Mouse (Mus musculus): Measurements from ENCODE around the gene Golga7b. TPM values are rescaled to one million over a fixed set of nuclear protein-coding genes. Genes with fewer than 3 reads are reported as not detected.

The Golga7b gene
- polyA plus RNA-seq, 1 experiment: 0.09 TPM

DNA sequence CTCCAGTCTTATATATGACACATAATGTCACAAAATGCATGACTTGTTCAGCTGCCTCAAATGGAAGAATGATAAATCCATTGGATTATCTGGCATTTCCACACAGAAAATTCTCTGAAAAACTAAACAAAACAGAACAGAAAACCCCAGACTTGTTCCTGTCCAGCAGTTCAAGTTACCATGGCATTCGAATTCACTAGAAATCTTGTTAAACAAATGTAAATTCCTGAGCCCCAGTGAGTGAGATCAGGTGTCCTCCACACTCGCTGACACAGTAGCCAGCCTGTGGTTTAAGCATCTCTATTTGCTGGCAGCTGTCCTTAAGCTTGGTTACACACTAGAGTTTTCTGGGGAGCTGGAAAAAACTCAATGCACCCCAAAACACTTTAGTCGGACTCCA lies 16.1 kb downstream of the Golga7b start:
- Histone ChIP-seq H3K27me3 (replicated peaks) (peaks cover 40% of the 10 kb centered on the region), H3K4me3 (replicated peaks) (no peak overlapping the region)
- no peak for TF ChIP-seq FLI1 (IDR thresholded peaks at IDR 0.05; ENCODE audit: low read length)
- no peak for TF ChIP-seq GATA1 (IDR thresholded peaks at IDR 0.05; ENCODE audit: borderline replicate concordance, low read length)

DNA sequence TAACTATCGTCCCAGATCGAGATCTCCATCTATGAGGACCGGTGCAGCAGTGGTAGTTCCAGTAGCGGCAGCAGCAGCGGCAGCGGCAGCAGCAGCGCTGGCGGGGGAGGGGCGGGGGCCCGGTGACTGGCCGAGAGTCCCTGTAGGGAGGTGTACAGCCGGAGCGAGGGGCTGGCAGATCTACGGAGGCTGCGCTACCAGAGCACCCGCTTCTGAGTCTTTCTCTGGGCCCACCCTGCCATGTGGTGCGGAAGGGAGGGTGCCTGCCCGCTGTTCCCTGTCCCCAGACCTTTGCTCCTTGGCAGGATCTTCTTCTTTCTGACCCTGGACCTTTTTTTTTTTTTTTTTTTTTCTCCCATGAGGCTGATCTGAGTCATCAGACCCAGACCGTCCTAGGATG lies 21.0 kb downstream of the Golga7b start:
- Histone ChIP-seq H3K4me1 (peaks cover 4% of the 10 kb centered on the region), H3K36me3 (replicated peaks; ENCODE audit: low read length) (no peaks in the 10 kb centered on the region), H3K9me3 (no peaks in the 10 kb centered on the region), H3K4me3 (replicated peaks) (no peak overlapping the region), H3K27me3 (replicated peaks) (peaks cover 54% of the 10 kb centered on the region)
- no peak for TF ChIP-seq GATA1 (IDR thresholded peaks at IDR 0.05; ENCODE audit: borderline replicate concordance, low read length)
- TF ChIP-seq FLI1 (IDR thresholded peaks at IDR 0.05; ENCODE audit: low read length): no peak

More for the DNA sequence above, 16.1 kb downstream of the Golga7b start:
- H3K4me1 ChIP-seq: no peaks in the 10 kb centered on the region
- H3K9me3 ChIP-seq: peaks cover 6% of the 10 kb centered on the region
- H3K36me3 ChIP-seq (replicated peaks; ENCODE audit: low read length): no peaks in the 10 kb centered on the region

DNA sequence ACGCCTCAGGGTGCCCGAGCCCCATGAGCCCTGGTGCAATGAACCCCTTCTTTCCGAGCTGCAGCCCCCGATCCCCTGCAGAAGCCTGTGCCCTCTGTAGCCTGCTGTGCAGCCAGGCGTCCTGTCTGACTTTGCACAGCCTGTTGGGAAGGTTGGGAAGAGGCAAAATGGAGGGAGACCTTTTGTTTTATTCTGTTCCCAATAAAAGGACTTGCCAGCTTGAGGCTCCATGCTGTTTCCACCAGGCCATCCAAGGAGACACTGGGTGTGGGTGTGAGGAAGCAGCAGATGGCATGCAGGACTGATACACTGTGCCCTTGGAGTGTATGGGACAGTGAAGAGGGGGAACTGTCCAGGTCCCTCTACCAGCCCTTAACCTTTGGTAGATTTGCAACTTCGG lies 22.7 kb downstream of the Golga7b start:
- H3K36me3 ChIP-seq (replicated peaks; ENCODE audit: low read length): no peaks in the 10 kb centered on the region
- no peaks in the 10 kb centered on the region for H3K9me3 ChIP-seq
- H3K4me1 ChIP-seq: peaks cover 4% of the 10 kb centered on the region
- no peak overlapping the region for H3K4me3 ChIP-seq (replicated peaks)
- TF ChIP-seq GATA1 (IDR thresholded peaks at IDR 0.05; ENCODE audit: borderline replicate concordance, low read length) (no peak), FLI1 (IDR thresholded peaks at IDR 0.05; ENCODE audit: low read length) (no peak)
- H3K27me3 ChIP-seq (replicated peaks): peaks cover 52% of the 10 kb centered on the region

DNA sequence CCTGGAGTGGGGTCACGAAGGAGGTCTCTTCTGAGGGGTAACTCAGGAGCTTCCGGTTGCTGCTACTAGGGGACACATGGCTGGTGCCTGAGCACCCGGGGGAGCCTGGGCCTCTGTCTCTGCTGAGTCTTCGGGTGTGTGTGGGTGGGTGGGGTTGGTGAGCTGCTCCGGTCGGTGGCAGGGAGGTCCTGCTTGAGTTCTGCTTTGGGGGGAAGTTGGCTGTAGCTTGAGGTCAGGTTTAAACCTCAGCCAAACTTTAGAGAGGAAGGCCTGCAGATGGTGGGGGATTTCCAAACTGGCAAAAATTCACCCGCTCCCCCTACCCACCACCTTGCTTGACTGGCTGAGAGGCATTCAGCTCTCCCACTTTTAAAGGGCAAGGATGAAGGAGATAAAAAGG lies 23.8 kb downstream of the Golga7b start:
- peaks cover 55% of the 10 kb centered on the region for H3K27me3 ChIP-seq (replicated peaks)
- H3K9me3 ChIP-seq: no peaks in the 10 kb centered on the region
- no peak overlapping the region for H3K4me3 ChIP-seq (replicated peaks)
- peaks cover 4% of the 10 kb centered on the region for H3K4me1 ChIP-seq
- no peaks in the 10 kb centered on the region for H3K36me3 ChIP-seq (replicated peaks; ENCODE audit: low read length)
- TF ChIP-seq GATA1 (IDR thresholded peaks at IDR 0.05; ENCODE audit: borderline replicate concordance, low read length): no peak
- no peak for TF ChIP-seq FLI1 (IDR thresholded peaks at IDR 0.05; ENCODE audit: low read length)

DNA sequence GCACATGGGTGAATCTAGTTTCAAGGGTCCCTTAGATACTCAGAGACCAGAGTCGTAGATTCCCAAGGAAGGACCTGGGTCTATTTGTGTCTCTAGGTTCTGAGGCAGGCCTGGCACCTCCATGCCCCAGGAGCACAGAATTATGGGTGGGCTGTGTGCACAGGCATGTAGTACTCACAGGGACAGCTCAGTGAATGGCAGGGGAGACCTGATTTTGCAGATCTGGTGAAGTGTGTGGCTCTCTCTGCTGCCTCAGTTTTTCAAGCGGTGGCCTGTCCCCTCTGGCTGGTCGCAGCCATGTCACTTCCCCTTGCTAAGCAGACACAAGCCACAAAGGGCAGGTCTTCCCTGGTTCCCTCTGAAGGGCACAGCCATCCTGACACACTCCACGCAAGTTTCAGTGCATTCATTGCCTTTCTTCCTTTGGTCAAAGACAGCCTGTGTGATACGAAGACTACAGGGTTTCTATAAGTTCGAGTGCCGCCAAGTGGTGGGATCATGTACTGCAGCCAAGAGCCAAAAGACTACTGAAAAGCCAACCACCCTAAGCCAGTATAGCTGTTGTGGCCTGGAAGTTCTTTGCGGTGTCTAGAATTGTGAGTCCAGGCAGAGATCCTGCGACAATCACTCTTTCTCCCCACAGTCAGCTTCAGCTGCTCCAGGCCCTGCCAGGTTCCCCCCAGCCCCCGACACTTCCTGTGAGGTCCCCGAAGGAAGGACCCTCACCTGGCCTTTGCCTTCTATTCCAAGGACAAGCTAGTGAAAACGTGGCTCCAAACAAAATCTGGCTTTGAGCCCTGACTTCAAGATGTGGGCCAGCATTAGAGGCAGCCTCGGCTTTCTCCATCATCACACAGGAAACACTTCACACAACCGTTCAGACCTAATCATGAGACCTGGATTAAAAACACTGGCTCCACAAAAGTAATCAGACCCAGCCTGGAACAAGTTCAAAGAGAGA lies 24.9 kb downstream of the Golga7b start:
- TF ChIP-seq FLI1 (IDR thresholded peaks at IDR 0.05; ENCODE audit: low read length) (no peak), GATA1 (IDR thresholded peaks at IDR 0.05; ENCODE audit: borderline replicate concordance, low read length) (no peak)
- H3K36me3 ChIP-seq (replicated peaks; ENCODE audit: low read length): no peaks in the 10 kb centered on the region
- no peak overlapping the region for H3K4me3 ChIP-seq (replicated peaks)
- H3K9me3 ChIP-seq: no peaks in the 10 kb centered on the region
- peaks cover 4% of the 10 kb centered on the region for H3K4me1 ChIP-seq
- peaks cover 51% of the 10 kb centered on the region for H3K27me3 ChIP-seq (replicated peaks)

DNA sequence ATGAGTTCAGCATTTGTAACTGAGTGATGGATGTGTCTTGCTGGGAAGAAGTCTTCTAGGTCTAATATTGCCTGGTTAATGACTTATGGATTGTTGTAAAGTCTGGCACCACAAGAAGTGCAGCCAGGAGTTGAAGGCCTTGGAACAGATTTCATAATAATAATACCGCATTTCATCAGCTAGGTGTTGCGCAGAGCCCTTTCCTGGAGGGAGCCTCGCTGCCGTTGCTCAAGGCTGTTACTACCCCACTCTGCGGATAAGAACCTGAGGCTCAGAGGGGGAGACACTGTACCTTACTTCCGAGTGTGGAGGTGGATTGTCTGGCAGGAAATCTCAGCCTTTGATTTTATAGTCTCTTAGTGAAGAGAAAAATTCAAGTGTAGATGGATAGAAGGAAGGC lies 29.9 kb downstream of the Golga7b start:
- peaks cover 26% of the 10 kb centered on the region for H3K27me3 ChIP-seq (replicated peaks)
- H3K36me3 ChIP-seq (replicated peaks; ENCODE audit: low read length): no peaks in the 10 kb centered on the region
- no peaks in the 10 kb centered on the region for H3K9me3 ChIP-seq
- no peak overlapping the region for H3K4me3 ChIP-seq (replicated peaks)
- peaks cover under 1% of the 10 kb centered on the region; the same call in 1 of the 2 replicates for H3K4me1 ChIP-seq
- no peak for TF ChIP-seq GATA1 (IDR thresholded peaks at IDR 0.05; ENCODE audit: borderline replicate concordance, low read length)

DNA sequence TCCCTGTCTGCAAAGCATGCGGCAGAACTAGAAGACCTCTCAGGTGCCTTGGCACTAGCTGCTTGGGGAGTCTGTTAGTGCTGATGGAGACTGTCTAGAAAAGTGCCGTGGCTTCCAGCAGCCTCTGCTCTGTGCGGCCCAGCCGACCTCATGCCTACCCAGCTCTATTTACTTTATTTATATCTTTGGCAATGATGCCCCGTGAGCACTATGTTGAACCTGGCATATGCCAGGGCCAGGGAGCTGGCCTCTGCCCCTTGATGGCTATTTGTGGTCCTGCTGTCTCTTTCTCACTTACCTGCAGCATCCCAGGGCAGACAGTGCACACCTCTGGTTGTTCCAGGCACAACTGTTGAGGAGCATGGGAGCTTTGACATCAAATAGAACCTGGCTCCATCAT lies 31.1 kb downstream of the Golga7b start:
- Histone ChIP-seq H3K36me3 (replicated peaks; ENCODE audit: low read length) (no peaks in the 10 kb centered on the region), H3K27me3 (replicated peaks) (peaks cover 29% of the 10 kb centered on the region), H3K4me3 (replicated peaks) (no peak overlapping the region), H3K4me1 (no peaks in the 10 kb centered on the region), H3K9me3 (no peaks in the 10 kb centered on the region)
- TF ChIP-seq GATA1 (IDR thresholded peaks at IDR 0.05; ENCODE audit: borderline replicate concordance, low read length): no peak
- TF ChIP-seq FLI1 (IDR thresholded peaks at IDR 0.05; ENCODE audit: low read length): no peak

DNA sequence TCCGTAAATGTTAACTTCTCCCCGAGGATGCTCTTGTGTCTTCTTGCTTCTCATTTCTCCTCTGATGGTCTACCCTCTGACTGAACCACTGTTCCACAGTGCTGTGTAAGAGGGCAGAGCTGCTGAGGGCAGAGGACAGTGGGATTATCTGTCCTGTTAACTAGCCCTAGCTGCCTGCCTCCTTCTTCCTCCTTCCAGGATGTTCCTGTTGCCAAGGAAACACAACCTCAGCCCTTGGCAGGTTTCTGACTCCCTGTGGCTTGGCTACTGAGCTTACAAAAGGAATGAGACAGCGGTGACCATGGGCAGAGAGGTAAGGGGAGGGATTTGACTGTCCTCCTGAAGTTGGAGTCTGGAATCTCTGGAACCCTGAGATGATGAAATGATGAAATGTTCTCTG lies 32.2 kb downstream of the Golga7b start:
- Histone ChIP-seq H3K4me3 (replicated peaks) (no peak overlapping the region), H3K4me1 (no peaks in the 10 kb centered on the region), H3K27me3 (replicated peaks) (peaks cover 35% of the 10 kb centered on the region), H3K36me3 (replicated peaks; ENCODE audit: low read length) (no peaks in the 10 kb centered on the region), H3K9me3 (no peaks in the 10 kb centered on the region)
- TF ChIP-seq FLI1 (IDR thresholded peaks at IDR 0.05; ENCODE audit: low read length): no peak
- no peak for TF ChIP-seq GATA1 (IDR thresholded peaks at IDR 0.05; ENCODE audit: borderline replicate concordance, low read length)

DNA sequence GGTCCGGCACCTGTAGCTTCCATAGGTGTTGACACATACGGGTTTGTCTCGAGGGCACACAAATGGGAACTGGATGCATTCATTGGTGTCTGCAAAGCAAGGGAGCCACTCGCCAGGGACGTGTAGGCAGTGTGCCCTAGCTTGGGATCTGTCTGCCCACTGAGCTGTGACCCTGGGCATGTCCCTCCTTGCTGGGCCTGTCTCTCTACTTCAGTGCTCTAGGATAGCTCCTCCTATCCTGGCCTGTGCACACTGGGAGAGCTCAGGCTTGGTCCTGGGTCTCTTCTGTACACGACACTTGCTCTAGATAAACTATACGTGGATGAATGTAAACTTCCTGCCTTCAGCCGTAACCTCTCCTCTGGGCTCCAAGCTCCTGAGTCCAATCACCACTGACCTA lies 36.8 kb downstream of the Golga7b start:
- Histone ChIP-seq H3K4me1 (no peaks in the 10 kb centered on the region), H3K27me3 (replicated peaks) (peaks cover 41% of the 10 kb centered on the region), H3K9me3 (no peaks in the 10 kb centered on the region), H3K4me3 (replicated peaks) (no peak overlapping the region), H3K36me3 (replicated peaks; ENCODE audit: low read length) (no peaks in the 10 kb centered on the region)
- TF ChIP-seq FLI1 (IDR thresholded peaks at IDR 0.05; ENCODE audit: low read length) (no peak), GATA1 (IDR thresholded peaks at IDR 0.05; ENCODE audit: borderline replicate concordance, low read length) (no peak)

DNA sequence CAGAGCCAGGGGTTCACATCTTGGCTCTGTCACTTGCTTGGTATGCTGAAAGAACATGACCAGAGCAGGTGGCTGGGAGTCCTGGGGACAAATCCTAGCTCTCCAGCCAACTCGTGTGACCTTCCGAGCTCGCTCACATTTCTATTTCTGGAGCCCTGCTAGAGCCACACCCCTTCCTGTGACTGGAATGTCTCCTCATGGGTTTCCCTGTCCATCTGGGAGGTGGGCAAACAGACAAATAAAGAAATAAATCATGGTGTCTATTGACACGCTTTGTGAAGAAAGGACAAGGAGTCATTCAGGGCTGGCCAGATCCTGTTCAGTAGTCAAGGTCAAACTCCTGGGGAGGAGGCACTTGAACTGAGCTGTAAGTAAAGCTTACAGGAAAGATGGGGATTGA lies 41.0 kb downstream of the Golga7b start:
- TF ChIP-seq FLI1 (IDR thresholded peaks at IDR 0.05; ENCODE audit: low read length): no peak
- no peak for TF ChIP-seq GATA1 (IDR thresholded peaks at IDR 0.05; ENCODE audit: borderline replicate concordance, low read length)
- no peaks in the 10 kb centered on the region for H3K36me3 ChIP-seq (replicated peaks; ENCODE audit: low read length)
- H3K4me1 ChIP-seq: no peaks in the 10 kb centered on the region
- no peaks in the 10 kb centered on the region for H3K9me3 ChIP-seq
- H3K27me3 ChIP-seq (replicated peaks): peaks cover 57% of the 10 kb centered on the region
- no peak overlapping the region for H3K4me3 ChIP-seq (replicated peaks)
